Mouse (Mus musculus) lung, postnatal 36 days (tissue): ENCODE measurements at regions not wholly inside any gene's neighbourhood (a gene's known extent, or its start where the extent isn't known, plus 50 kb on each side); places are given as distances from the start of the nearest gene placed in this dataset.
A peak's percentile ranks its signal among the peaks of the same experiment; 100 is the strongest.

Source experiments
- DNase-seq: peaks from one replicate; pipeline ENCODE4 v3.0.0; 2022; ENCODE audit warnings: mixed read lengths

DNA sequence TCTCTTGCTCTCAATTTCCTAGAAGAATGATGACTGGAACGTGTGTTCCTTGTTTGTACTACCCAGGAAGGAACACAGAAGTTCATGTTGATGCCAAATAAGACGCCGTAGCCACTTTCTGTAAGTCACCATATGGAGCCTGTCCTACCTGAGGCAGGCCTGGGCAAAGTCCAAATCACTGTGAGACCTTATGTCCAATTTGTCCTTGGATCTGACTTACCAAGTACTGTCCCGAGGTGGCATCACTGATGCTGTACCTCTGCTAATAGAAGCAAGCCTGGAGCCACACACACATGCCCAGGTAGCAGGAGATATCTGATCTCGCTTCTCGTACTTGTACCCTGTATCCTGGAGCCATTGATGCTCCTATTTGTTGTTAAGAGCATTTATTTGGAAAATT, 91.2 kb upstream of the E2f7 start:
- no peak for DNase-seq

DNA sequence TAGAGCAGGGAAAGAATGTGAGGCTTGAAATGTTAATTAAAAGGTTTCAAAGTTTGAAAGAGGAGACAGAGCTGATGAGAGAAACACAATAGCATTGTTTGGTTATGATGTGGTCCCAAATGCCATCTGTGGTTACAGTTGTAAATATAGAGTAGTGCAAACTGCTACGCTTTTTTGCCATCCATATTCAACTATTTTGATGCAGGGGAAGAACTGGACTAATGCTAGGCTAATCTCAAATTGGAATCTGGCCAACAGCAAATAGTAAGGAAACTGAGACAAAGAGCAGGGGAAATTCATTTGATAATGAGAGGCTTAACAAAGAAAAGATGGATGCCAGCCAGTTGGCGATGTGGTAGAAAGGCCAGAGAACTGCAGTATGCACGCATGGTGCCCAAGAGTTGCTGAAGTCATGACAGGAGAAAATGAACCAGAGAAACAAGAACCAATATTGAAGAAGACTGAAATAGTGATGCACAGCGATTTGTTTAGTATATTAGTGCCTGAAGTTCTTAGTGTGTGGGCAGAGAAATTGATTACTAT, 87.0 kb upstream of the E2f7 start:
- DNase-seq, result no peak

- DNase-seq, result peak; percentile 15
These were observed 68.7 kb upstream of the E2f7 start for GRCm38 (mm10) chr10:110676503-110676902.
